Mouse (Mus musculus) embryo, embryonic 9.5 days (tissue): ENCODE measurements around the gene Rbfox1.

Experiments
- DNase-seq: peaks from one replicate; pipeline ENCODE4 v3.0.0-alpha.2; 2017; ENCODE audit errors: extremely low spot score

Gene Rbfox1

GRCm38 (mm10) chr16:6686076-6686757 is 801.1 kb downstream of the Rbfox1 start:
- no peak for DNase-seq

- no peak for DNase-seq
Observed at GRCm38 (mm10) chr16:6704847-6705246, 819.7 kb downstream of the Rbfox1 start.

GRCm38 (mm10) chr16:6712341-6712740 is 827.2 kb downstream of the Rbfox1 start:
- DNase-seq, result no peak

- no peak for DNase-seq
Observed at GRCm38 (mm10) chr16:6715245-6715644, 830.1 kb downstream of the Rbfox1 start.

- no peak for DNase-seq
Observed at GRCm38 (mm10) chr16:6716214-6716911, 831.2 kb downstream of the Rbfox1 start.

- no peak for DNase-seq
Observed at GRCm38 (mm10) chr16:6719027-6719426, 833.9 kb downstream of the Rbfox1 start.

GRCm38 (mm10) chr16:6732646-6733045 is 847.5 kb downstream of the Rbfox1 start:
- no peak for DNase-seq

- no peak for DNase-seq
Observed at GRCm38 (mm10) chr16:6733427-6733826, 848.3 kb downstream of the Rbfox1 start.

GRCm38 (mm10) chr16:6736566-6736965 is 851.4 kb downstream of the Rbfox1 start:
- DNase-seq, result no peak

- no peak for DNase-seq
Observed at GRCm38 (mm10) chr16:6736998-6737397, 851.8 kb downstream of the Rbfox1 start.

GRCm38 (mm10) chr16:6746116-6746515 is 861.0 kb downstream of the Rbfox1 start:
- no peak for DNase-seq

- DNase-seq, result no peak
Observed at GRCm38 (mm10) chr16:6750491-6750890, 865.3 kb downstream of the Rbfox1 start.

GRCm38 (mm10) chr16:6754847-6755246 is 869.7 kb downstream of the Rbfox1 start:
- no peak for DNase-seq

GRCm38 (mm10) chr16:6769495-6770237 is 884.5 kb downstream of the Rbfox1 start:
- peak; percentile 2 for DNase-seq

- DNase-seq, result no peak
Observed at GRCm38 (mm10) chr16:6777506-6778185, 892.5 kb downstream of the Rbfox1 start.

- no peak for DNase-seq
Observed at GRCm38 (mm10) chr16:6784144-6784543, 899.0 kb downstream of the Rbfox1 start.

- DNase-seq, result no peak
Observed at GRCm38 (mm10) chr16:6785026-6785425, 899.9 kb downstream of the Rbfox1 start.

GRCm38 (mm10) chr16:6791218-6791617 is 906.1 kb downstream of the Rbfox1 start:
- DNase-seq, result no peak

- DNase-seq, result peak; percentile 61
Observed at GRCm38 (mm10) chr16:6791655-6792054, 906.5 kb downstream of the Rbfox1 start.

- DNase-seq, result no peak
Observed at GRCm38 (mm10) chr16:6806246-6806645, 921.1 kb downstream of the Rbfox1 start.

GRCm38 (mm10) chr16:6807835-6808234 is 922.7 kb downstream of the Rbfox1 start:
- DNase-seq, result no peak

- no peak for DNase-seq
Observed at GRCm38 (mm10) chr16:6813871-6814270, 928.7 kb downstream of the Rbfox1 start.
